Mouse (Mus musculus): Measurements from ENCODE around the gene Phactr4.

Phactr4 gene

DNA sequence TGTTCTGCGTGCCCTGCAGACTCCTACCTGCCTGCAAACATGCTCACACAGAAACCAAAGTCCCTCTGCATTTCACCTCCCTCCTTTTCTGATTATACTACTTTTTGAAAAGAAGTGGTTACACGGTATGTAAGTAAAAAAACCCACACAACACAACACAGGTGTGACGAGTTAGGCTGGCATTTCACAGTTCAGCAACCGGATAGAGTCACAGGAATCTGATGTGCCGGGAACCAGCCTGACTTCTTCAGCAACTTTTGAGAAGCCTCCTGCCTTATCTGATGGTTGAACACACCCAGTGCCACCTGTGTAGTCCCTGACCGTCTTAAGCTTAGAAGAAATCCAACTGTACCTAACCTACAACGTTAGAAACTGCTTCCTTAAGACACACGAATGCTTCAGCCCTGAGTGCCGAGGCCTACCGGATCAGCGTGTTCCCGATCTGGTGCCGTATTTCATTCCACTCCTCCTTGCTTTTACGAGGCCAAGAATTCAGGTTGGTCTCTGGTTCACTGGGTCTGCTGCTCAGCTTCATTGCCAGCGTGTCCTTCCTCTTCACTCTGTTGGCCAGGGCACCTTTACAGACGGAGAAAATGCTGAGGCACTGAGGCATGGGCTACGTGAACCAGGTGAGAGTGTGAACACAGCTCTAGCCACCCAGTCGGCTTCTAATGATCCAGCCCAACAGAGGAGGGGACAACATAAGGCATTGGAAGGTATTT is 54.6 kb downstream of the Phactr4 start:
- DNase-seq = no peak

GRCm38 (mm10) chr4:132365450-132366060 is 56.7 kb downstream of the Phactr4 start:
- no peak for DNase-seq

DNA sequence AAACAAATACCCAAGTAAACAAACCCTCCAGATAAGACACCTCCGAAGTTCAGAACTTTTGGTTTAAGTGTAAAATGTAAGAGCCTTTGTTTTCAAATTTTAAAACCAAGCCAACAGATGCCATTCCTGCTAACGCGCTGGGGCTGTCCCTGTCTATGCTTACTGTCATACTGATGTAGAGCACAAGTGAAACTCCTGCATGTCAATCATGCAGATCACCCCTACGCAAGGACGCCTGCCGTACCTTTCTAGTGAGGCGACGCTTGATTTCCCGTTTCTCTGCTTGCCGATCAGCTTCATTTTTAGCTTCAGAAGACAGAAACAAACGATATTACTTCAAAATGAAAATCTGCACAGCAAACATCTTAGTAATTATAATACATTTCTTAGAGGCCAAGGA is 58.8 kb downstream of the Phactr4 start:
- no peak for DNase-seq

DNA sequence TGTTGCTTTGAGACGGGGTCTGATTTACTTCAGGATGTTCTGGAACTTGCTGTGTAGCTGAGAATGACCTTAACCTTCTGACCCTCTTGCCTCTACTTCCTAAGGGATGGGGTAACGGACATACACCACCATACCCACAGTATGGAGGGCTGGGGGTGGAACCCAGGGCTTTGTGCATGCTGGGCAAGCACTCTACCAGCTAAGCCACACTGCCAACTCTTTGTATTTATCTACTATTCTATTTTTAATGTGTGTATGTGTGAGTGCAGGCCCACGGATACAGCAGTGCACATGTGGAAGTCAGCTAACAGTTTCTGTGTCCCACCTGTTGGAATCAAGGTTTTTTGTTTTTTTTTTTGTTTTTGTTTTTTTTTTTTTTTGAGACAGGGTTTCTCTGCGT is 62.8 kb downstream of the Phactr4 start:
- DNase-seq = no peak

GRCm38 (mm10) chr4:132356170-132356569 is 66.1 kb downstream of the Phactr4 start:
- peak; percentile 10 for DNase-seq

DNA sequence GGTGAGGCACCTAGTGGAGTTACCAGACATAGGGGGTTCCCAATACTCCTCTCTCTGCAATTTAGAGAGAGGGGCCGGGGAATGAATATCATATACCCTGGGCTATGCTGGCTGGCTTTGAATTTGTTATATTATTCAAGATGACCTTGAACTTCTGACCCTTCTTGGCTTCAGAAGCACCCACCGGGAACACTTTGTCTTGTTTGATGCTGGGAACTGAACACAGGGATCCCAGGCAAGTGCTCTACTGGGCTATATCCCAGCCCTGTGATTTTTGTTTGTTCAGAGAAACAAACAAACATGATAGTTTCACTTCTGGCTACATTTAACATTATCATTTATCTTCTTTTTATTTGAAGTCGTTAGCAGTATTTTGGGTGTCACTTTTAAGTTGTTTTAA is 66.9 kb downstream of the Phactr4 start:
- no peak for DNase-seq

DNA sequence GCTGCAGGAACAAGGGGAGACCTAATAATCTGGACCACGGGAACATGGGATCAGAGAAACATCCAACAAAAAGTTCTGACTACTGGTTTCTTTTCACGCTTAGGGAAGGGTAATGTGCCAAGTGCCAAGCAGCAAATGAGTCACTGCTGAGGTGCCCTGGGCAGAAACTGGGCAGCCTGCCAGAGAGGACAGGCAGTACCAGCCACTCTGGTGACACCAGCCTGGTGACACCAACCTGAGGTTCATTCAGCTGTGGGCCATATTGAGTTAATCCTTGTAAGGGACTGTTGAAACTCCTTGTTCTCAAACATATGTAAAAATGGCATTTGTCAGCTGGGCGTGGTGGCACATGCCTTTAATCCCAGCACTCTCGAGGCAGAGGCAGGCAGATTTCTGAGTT is 67.7 kb downstream of the Phactr4 start:
- DNase-seq = no peak

- DNase-seq = peak; percentile 87
Measured at GRCm38 (mm10) chr4:132353481-132353885, 68.8 kb downstream of the Phactr4 start, which contains the start of gene Rcc1. Gene Rcc1 (minus strand): TSS chr4:132353605.

DNA sequence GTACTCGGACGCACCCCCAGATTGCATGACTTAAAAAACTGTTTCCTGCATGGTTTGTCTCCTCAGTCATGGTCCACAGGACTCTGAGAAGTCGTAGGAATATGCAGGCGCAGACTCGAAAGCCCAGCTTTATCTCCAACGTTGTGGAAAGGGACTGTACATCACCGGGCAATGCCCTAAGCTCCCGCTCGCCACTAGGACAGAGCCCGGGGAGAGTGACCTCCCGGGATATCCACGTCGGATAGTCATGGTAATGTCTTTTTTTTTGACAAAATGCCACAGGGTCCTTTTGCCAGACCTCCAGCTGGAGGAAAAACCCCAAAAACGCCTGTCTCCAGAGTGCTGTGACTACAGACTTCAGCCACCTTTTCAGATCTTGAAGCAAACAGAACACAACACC is 69.5 kb downstream of the Phactr4 start:
- peak; percentile 17 for DNase-seq

DNA sequence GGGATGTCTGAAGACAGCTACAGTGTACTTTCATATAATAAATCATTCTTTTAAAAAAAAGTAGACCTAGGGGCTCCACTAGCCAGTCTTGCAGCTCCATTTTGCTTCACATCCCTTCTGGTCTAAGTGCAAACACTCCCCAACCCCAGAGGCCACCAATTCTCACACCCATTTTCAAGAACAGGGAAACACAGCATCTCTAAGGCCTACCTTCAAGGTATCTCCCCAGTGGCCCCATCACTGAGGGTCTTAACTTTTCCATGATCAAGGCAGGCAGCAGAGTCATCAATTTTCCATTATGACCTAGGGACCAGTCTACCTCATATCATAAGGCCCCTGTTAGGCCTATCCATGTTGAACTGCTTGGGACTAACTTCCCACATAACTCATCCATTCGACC is 70.9 kb downstream of the Phactr4 start:
- DNase-seq = no peak

DNA sequence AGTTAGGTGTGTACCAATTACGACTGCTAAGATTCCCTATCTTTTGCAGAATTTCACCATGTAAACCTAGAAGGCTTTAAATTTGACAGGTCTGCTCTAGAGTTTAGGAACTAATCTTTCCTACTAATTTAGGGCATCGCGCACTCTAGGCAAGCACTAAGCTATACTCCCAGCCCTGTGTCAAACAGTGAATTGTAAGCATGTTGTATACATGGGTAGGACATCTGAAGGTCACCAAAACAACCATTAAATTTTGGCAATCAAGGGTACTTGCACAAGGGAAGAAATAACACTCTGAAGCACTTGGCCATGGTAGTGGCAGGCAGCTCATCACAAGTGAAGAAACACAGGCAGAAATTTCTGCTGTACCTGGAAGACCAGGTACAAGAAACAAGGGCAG is 71.4 kb downstream of the Phactr4 start:
- no peak for DNase-seq

- no peak for DNase-seq
Measured at GRCm38 (mm10) chr4:132350123-132350740, 72.1 kb downstream of the Phactr4 start.

DNA sequence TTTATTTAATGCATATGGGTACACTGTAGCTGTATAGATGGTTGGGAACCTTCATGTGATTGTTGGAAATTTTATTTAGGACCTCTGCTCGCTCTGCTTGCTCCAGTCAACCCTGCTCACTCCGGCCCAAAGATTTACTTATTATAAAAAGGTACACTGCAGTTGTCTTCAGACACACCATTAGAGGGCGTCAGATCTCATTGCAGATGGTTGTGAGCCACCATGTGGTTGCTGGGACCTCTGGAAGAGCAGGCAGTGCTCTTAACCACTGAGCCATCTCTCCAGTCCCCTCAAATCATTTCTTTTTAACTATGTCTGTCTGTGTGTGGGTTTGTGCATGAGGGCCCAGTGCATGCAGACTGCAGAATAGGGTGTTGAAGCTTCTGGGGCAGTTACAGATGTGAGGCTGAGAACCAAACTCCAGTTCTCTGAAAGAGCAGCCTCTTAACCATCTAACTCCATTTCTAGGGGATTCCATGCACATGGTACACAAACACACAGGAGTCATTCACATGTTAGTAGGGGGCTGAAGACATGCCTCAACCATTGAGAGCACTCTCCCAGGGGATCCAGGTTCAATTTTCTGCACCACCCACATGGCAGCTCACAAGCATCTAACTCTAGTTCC is 72.7 kb downstream of the Phactr4 start:
- no peak for DNase-seq

DNA sequence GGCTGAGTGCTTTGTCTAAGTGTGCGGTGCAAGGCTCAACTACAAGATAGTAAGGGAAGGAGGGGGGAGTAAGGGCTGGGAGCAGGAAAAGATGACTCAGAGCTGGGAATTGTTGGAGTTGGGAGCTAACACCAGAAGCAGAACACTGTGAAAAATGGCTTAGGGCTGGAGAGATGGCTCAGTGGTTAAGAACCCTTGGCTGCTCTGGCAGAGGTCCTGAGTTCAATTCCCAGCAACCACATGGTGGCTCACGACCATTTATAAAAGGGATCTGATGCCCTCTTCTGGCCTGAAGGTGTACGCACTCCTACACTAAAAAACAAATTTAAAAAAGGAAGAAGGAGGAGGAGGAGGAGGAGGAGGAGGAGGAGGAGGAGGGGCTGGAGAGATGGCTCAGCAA is 75.6 kb downstream of the Phactr4 start:
- no peak for DNase-seq

DNA sequence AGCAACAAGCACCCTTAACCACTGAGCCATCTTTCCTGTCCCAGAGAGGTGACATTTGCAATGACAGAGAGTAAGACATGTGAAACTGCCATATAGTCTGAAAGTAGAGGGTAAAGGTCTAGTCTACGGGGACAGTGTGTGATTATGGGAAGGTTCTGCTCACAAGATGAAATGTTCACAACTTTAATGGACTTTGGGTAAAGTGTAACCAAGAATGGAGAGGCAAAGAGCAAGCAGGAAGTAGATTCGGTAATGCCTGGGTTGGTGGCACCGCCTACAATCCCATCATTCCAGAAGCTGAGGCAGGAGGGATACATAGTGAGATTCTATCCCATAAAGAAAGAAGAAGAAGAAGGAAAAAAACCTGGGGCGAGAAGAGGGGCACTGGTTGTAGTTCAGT is 76.0 kb downstream of the Phactr4 start:
- DNase-seq = no peak

GRCm38 (mm10) chr4:132345843-132346212 is 76.5 kb downstream of the Phactr4 start:
- no peak for DNase-seq

- DNase-seq = peak; percentile 91
Measured at GRCm38 (mm10) chr4:132345135-132345842, 77.0 kb downstream of the Phactr4 start.

- DNase-seq = peak; percentile 7
Measured at GRCm38 (mm10) chr4:132344403-132345134, 77.7 kb downstream of the Phactr4 start.

- DNase-seq = no peak
Measured at GRCm38 (mm10) chr4:132341451-132341850, 80.8 kb downstream of the Phactr4 start.

DNA sequence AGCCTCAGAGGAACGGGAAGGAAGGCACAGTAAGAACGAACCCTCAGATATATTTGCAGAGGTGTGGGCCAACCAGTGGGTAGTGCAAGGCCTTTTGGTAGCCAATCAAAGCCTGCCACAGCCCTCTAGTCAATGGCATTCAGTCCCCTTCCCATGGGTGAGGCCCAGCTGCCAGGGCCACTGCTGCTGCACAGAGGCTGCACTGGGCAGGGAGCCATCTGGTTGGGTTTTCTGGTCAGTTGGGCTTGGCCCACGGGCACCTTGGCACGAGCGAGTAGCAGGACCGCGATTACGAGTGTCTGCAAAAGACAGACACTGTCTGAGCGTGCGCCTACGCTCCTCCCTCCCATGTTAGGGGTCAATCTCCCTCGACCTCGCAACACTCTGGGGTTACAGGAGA is 83.3 kb downstream of the Phactr4 start:
- DNase-seq = no peak

GRCm38 (mm10) chr4:132332880-132333279 is 89.4 kb downstream of the Phactr4 start:
- no peak for DNase-seq

DNA sequence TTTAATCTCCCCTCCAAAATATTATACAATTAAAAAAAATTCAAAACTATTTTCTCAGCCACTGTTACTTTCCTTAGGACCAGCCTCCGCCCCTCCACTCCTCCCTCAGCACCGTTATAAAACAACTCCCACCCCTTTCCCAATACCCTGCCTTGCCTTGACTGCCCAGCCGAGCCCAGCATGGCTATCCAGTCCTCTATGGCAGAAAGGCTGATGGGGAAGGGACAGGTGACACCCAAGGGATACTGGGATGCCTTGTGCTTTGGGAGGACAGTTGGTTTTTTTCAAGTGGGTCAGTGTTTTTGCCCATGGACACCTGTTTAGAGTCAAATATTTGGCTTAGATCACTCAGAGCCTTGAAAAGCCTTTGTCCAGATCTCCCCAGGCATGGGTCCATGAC is 90.3 kb downstream of the Phactr4 start:
- no peak for DNase-seq
